Mouse (Mus musculus) brain, embryonic 14.5 days (tissue): Measurements from ENCODE around the gene Ago3.

ENCODE experiments used
- CTCF ChIP-seq: fragments of 200-500 bp; IDR thresholded peaks from 2 replicates; pipeline ENCODE4 v1.5.1; 2012; ENCODE audit warnings: inconsistent platforms, mild to moderate bottlenecking, moderate library complexity, borderline replicate concordance; ENCODE audit not compliant: insufficient read depth, insufficient read length; ENCODE audit errors: extremely low read depth
- POLR2A ChIP-seq: fragments of 200-500 bp; IDR thresholded peaks from 2 replicates; pipeline ENCODE4 v1.6.1; 2012; ENCODE audit warnings: mild to moderate bottlenecking, inconsistent platforms, borderline replicate concordance; ENCODE audit not compliant: poor library complexity, insufficient read depth, insufficient read length, severe bottlenecking; ENCODE audit errors: extremely low read depth

- no peak for TF ChIP-seq CTCF
- no peak for TF ChIP-seq POLR2A
These were observed 133.4 kb downstream of the Ago3 start for GRCm38 (mm10) chr4:126295937-126296336.
